Mouse (Mus musculus): ENCODE data around the gene Arhgap22. TPM values are rescaled to one million over a fixed set of nuclear protein-coding genes. Genes with fewer than 3 reads are reported as not detected.

Gene Arhgap22
- 5.1 and 8.2 TPM in 2 replicates for polyA plus RNA-seq (2012; ENCODE audit: low replicate concordance)

GRCm38 (mm10) chr14:33213823-33214766 lies at the start of gene Arhgap22:
TSS of gene Arhgap22 (plus strand) at chr14:33214026.

GRCm38 (mm10) chr14:33185068-33185800 lies 28.6 kb upstream of the Arhgap22 start, which contains the start of gene Wdfy4:
TSS of gene Wdfy4 (minus strand) at chr14:33185508.

Other genes starting within 250 kb of the Arhgap22 start
- not detected in 2 replicates for gene Lrrc18, start 222.6 kb upstream of the Arhgap22 start, polyA plus RNA-seq (2012; ENCODE audit: low replicate concordance)
- gene Wdfy4, start 28.5 kb upstream of the Arhgap22 start, polyA plus RNA-seq (2012; ENCODE audit: low replicate concordance): 57.0 and 77.5 TPM in 2 replicates
- 5.6 and 7.3 TPM in 2 replicates for gene Mapk8, start 233.1 kb downstream of the Arhgap22 start, polyA plus RNA-seq (2012; ENCODE audit: low replicate concordance)